In genomic region chr6:8896097-8896496, GRCm38 (mm10) we compare ENCODE assay signal across 29 mouse cellular contexts. TPM values are rescaled to one million over a fixed set of nuclear protein-coding genes. Genes with fewer than 3 reads are reported as not detected.
DNase-seq lines count a peak whose midpoint lies in the region; ATAC-seq and TF ChIP-seq lines count a peak whose summit lies in the region.
"Had no signal": no experiment of that assay in that cellular context is flagged by ENCODE, and none has a peak within 500 bp of the region (broad histone marks: within the 10 kb centered on the region; RNA-seq: fewer than 3 reads in every experiment).

No protein-coding gene starts in this region.

- TF ChIP-seq CTCF in forebrain, postnatal 0 days (IDR thresholded peaks at IDR 0.05; ENCODE audit: low read depth): no peak
- TF ChIP-seq CTCF in liver, postnatal 0 days (IDR thresholded peaks at IDR 0.05; ENCODE audit: low read depth): no peak

- DNase-seq in forebrain, embryonic 14.5 days (ENCODE audit: low spot score): no peak
- no peak for DNase-seq in forebrain, postnatal 0 days
- DNase-seq in liver, postnatal 0 days: no peak
- no peak for DNase-seq in liver, embryonic 11.5 days (ENCODE audit: low spot score)
- DNase-seq in A20 (ENCODE audit: low read depth, low spot score): peak; percentile 27
- DNase-seq in splenic B cell, adult 2 months (ENCODE audit: low read depth, low spot score): peak; percentile 47
- DNase-seq in kidney, postnatal 4 days: no peak
- DNase-seq: adrenal gland, adult 8-10 months; adrenal gland, postnatal 25 days; cerebellum, adult 11-12 months; cerebellum, adult 8-10 months; cerebellum, postnatal 36 days; embryo, embryonic 11 days; gastrocnemius, adult 2 months; gastrocnemius, postnatal 14 days; heart, adult 11 months had no signal

- H3K9ac ChIP-seq in forebrain, embryonic 14.5 days (ENCODE audit: low read length): no peak overlapping the region
- no peak overlapping the region for H3K9ac ChIP-seq in forebrain, postnatal 0 days
- no peak overlapping the region for H3K9ac ChIP-seq in liver, postnatal 0 days (replicated peaks)
- H3K9ac ChIP-seq in liver, embryonic 11.5 days (ENCODE audit: low read depth, low read length): no peak overlapping the region
- H3K9ac ChIP-seq: embryonic facial prominence, embryonic 13.5 days; forebrain, embryonic 12.5 days; hindbrain, embryonic 15.5 days had no signal

- 0 out of 2 replicates have a peak overlapping the region, but pooled peaks have one; percentile 2 for H3K27ac ChIP-seq in forebrain, embryonic 14.5 days (ENCODE audit: low read depth, low read length)
- no peak overlapping the region for H3K27ac ChIP-seq in forebrain, postnatal 0 days (ENCODE audit: low read depth, low read length)
- H3K27ac ChIP-seq in liver, postnatal 0 days (ENCODE audit: low read depth): no peak overlapping the region
- no peak overlapping the region for H3K27ac ChIP-seq in liver, embryonic 11.5 days (ENCODE audit: low read depth, low read length)
- H3K27ac ChIP-seq: embryonic facial prominence, embryonic 10.5 days; embryonic facial prominence, embryonic 13.5 days; forebrain, embryonic 12.5 days; gastrocnemius, adult 2 months had no signal

- H3K9me3 ChIP-seq in forebrain, embryonic 14.5 days (replicated peaks; ENCODE audit: control insufficient read depth, low read length): no peaks in the 10 kb centered on the region
- no peaks in the 10 kb centered on the region for H3K9me3 ChIP-seq in forebrain, postnatal 0 days (ENCODE audit: low read length)
- no peaks in the 10 kb centered on the region for H3K9me3 ChIP-seq in liver, postnatal 0 days (ENCODE audit: low read length)
- no peaks in the 10 kb centered on the region for H3K9me3 ChIP-seq in liver, embryonic 11.5 days (ENCODE audit: control insufficient read depth, low read length)
- H3K9me3 ChIP-seq: embryonic facial prominence, embryonic 10.5 days; embryonic facial prominence, embryonic 13.5 days; forebrain, embryonic 12.5 days; hindbrain, embryonic 15.5 days had no signal

- ATAC-seq in forebrain, embryonic 14.5 days: no peak
- no peak for ATAC-seq in forebrain, postnatal 0 days
- ATAC-seq in liver, postnatal 0 days: no peak
- ATAC-seq in liver, embryonic 11.5 days (replicated peaks; ENCODE audit: low FRiP score): no peak
- ATAC-seq: activated CD4-positive, CD25-positive, alpha-beta regulatory T cell, adult 4 months; CD4-positive, CD25-positive, alpha-beta regulatory T cell, adult 4 months had no signal

- peak; percentile 22; the same call in 1 of the 2 replicates for TF ChIP-seq EP300 in liver, postnatal 0 days (IDR thresholded peaks at IDR 0.05; ENCODE audit: low read depth)

- no peak overlapping the region for H3K4me2 ChIP-seq in forebrain, embryonic 14.5 days (ENCODE audit: low read length)
- H3K4me2 ChIP-seq in forebrain, postnatal 0 days (ENCODE audit: low read depth): no peak overlapping the region
- H3K4me2 ChIP-seq in liver, postnatal 0 days (ENCODE audit: low read depth, low read length): no peak overlapping the region
- no peak overlapping the region for H3K4me2 ChIP-seq in liver, embryonic 11.5 days
- H3K4me2 ChIP-seq: embryonic facial prominence, embryonic 13.5 days; forebrain, embryonic 12.5 days; heart, embryonic 11.5 days; hindbrain, embryonic 15.5 days had no signal

- no peaks in the 10 kb centered on the region for H3K36me3 ChIP-seq in forebrain, embryonic 14.5 days (ENCODE audit: control insufficient read depth, insufficient read depth, low read length)
- H3K36me3 ChIP-seq in forebrain, postnatal 0 days (ENCODE audit: insufficient read depth): no peaks in the 10 kb centered on the region
- H3K36me3 ChIP-seq in liver, postnatal 0 days (replicated peaks; ENCODE audit: insufficient read depth, low read length): no peaks in the 10 kb centered on the region
- no peaks in the 10 kb centered on the region for H3K36me3 ChIP-seq in liver, embryonic 11.5 days (ENCODE audit: control insufficient read depth, insufficient read depth, low read length)
- no peaks in the 10 kb centered on the region for H3K36me3 ChIP-seq in splenic B cell, adult 2 months (ENCODE audit: control insufficient read depth, insufficient read depth, low read length, poor library complexity, severe bottlenecking)
- H3K36me3 ChIP-seq: embryonic facial prominence, embryonic 10.5 days; embryonic facial prominence, embryonic 13.5 days; forebrain, embryonic 12.5 days; hindbrain, embryonic 15.5 days had no signal

- H3K4me1 ChIP-seq in forebrain, embryonic 14.5 days (ENCODE audit: control insufficient read depth, insufficient read depth, low read length): peaks cover 17% of the 10 kb centered on the region
- H3K4me1 ChIP-seq in forebrain, postnatal 0 days (ENCODE audit: insufficient read depth): 0 out of 2 replicates have a peak, but pooled peaks cover 5% of the 10 kb centered on the region
- no peaks in the 10 kb centered on the region for H3K4me1 ChIP-seq in liver, postnatal 0 days (ENCODE audit: insufficient read depth)
- H3K4me1 ChIP-seq in liver, embryonic 11.5 days (replicated peaks; ENCODE audit: control insufficient read depth, insufficient read depth, low read length): no peaks in the 10 kb centered on the region

- 90% methylated on average over 4 of the region's 4 CpGs for WGBS in forebrain, embryonic 14.5 days
- 91% methylated on average over 4 of the region's 4 CpGs for WGBS in forebrain, postnatal 0 days
- 61% methylated on average over 4 of the region's 4 CpGs for WGBS in liver, postnatal 0 days (ENCODE audit: insufficient replicate concordance)
- WGBS in liver, embryonic 11.5 days: 74% methylated on average over 4 of the region's 4 CpGs

- no peak overlapping the region for H3K4me3 ChIP-seq in forebrain, embryonic 14.5 days (ENCODE audit: low read depth, low read length)
- no peak overlapping the region for H3K4me3 ChIP-seq in forebrain, postnatal 0 days (ENCODE audit: low read depth, low read length)
- no peak overlapping the region for H3K4me3 ChIP-seq in liver, postnatal 0 days (ENCODE audit: low read depth, low read length)
- no peak overlapping the region for H3K4me3 ChIP-seq in liver, embryonic 11.5 days (ENCODE audit: low read depth, low read length)
- H3K4me3 ChIP-seq: embryonic facial prominence, embryonic 10.5 days; embryonic facial prominence, embryonic 13.5 days; erythroblast, embryonic 14.5 days; forebrain, embryonic 12.5 days; gastrocnemius, adult 2 months; hindbrain, embryonic 15.5 days had no signal

- no peaks in the 10 kb centered on the region for H3K27me3 ChIP-seq in forebrain, embryonic 14.5 days (replicated peaks; ENCODE audit: control insufficient read depth, insufficient read depth, low read length)
- no peaks in the 10 kb centered on the region for H3K27me3 ChIP-seq in forebrain, postnatal 0 days (ENCODE audit: insufficient read depth, low read length)
- no peaks in the 10 kb centered on the region for H3K27me3 ChIP-seq in liver, postnatal 0 days (ENCODE audit: insufficient read depth, low read length)
- no peaks in the 10 kb centered on the region for H3K27me3 ChIP-seq in liver, embryonic 11.5 days (replicated peaks; ENCODE audit: control insufficient read depth, insufficient read depth, low read length)
- no peaks in the 10 kb centered on the region for H3K27me3 ChIP-seq in splenic B cell, adult 2 months (ENCODE audit: control insufficient read depth, insufficient read depth, low read length, poor library complexity, severe bottlenecking)
- H3K27me3 ChIP-seq: embryonic facial prominence, embryonic 13.5 days; forebrain, embryonic 12.5 days; hindbrain, embryonic 15.5 days had no signal

RNA-seq across cellular contexts. Expression of gene Nxph1, which starts 52.1 kb away (rescaled TPM):
- 37.5 and 44.9 TPM in 2 replicates for polyA plus RNA-seq in forebrain, embryonic 14.5 days (2014; fragmentation: Nextera tagmentation; extraction: Ambion mirVana)
- total RNA-seq in forebrain, postnatal 0 days (2014; rRNA removed): 50.4 and 59.5 TPM in 2 replicates
- polyA plus RNA-seq in forebrain, postnatal 0 days (2015; fragmentation: Nextera tagmentation; extraction: Ambion mirVana): 67.0 and 78.8 TPM in 2 replicates
- not detected in 2 replicates for polyA plus RNA-seq in liver, postnatal 0 days (2015; fragmentation: Nextera tagmentation; extraction: Ambion mirVana)
- 0.22 TPM in 1 of 2 replicates, not detected in the other for polyA plus RNA-seq in liver, embryonic 11.5 days (2014; fragmentation: Nextera tagmentation; extraction: Ambion mirVana)
- total RNA-seq: ES-E14; gastrocnemius, adult 2 months; gastrocnemius, postnatal 14 days; heart, adult 8-10 months; heart, postnatal 25 days; hematopoietic stem cell, adult 5-6 weeks had no signal
- polyA plus RNA-seq: activated CD4-positive, CD25-positive, alpha-beta regulatory T cell, adult 4 months; C2C12; CD4-positive, CD25-positive, alpha-beta regulatory T cell, adult 4 months; erythroblast, embryonic 14.5 days; heart, embryonic 11.5 days had no signal

Comparison
In these comparisons a context has a peak if more than half of its experiments do, and no peak if none do; other contexts are left out.
1. DNase-seq: peak in A20 (single experiment) and splenic B cell, adult 2 months (single experiment); none in forebrain, embryonic 14.5 days (single experiment), forebrain, postnatal 0 days (single experiment), liver, postnatal 0 days (single experiment), liver, embryonic 11.5 days (single experiment) and kidney, postnatal 4 days (0 of 2).
2. RNA of gene Nxph1, which starts 52.1 kb away (polyA plus RNA-seq): 67.0 to 78.8 TPM in forebrain, postnatal 0 days and 37.5 to 44.9 TPM in forebrain, embryonic 14.5 days; 0.22 TPM in liver, embryonic 11.5 days and not detected in liver, postnatal 0 days; every median in the first group is over 10 times any median in the second.